Mouse (Mus musculus): ENCODE measurements around the gene Astn1. TPM values are rescaled to one million over a fixed set of nuclear protein-coding genes. Genes with fewer than 3 reads are reported as not detected.

The Astn1 gene
- total and polyA plus RNA-seq, 2 experiments = 0.02 to 0.55 TPM

- DNase-seq (ENCODE audit: extremely low read depth, low read depth, low spot score) = peak; percentile 77
- TF ChIP-seq CTCF (IDR thresholded peaks at IDR 0.05; ENCODE audit: low read depth, low read length) = no peak
- TF ChIP-seq POLR2A (IDR thresholded peaks at IDR 0.05; ENCODE audit: extremely low read depth, insufficient read depth, low read length) = no peak
- Histone ChIP-seq H3K36me3 (ENCODE audit: control insufficient read depth, insufficient read depth, low read length) (no peaks in the 10 kb centered on the region), H3K4me3 (ENCODE audit: insufficient read depth, low read depth, low read length) (peak overlapping the region; percentile 53; the same call in 1 of the 2 replicates), H3K4me1 (ENCODE audit: control insufficient read depth, insufficient read depth, low read length) (peaks cover 9% of the 10 kb centered on the region), H3K79me2 (ENCODE audit: control insufficient read depth, insufficient read depth, low read length) (no peaks in the 10 kb centered on the region), H3K27me3 (ENCODE audit: control insufficient read depth, insufficient read depth, low read length) (peaks cover 5% of the 10 kb centered on the region), H3K9ac (ENCODE audit: low read depth, low read length) (no peak overlapping the region), H3K27ac (replicated peaks; ENCODE audit: insufficient read depth, low read depth, low read length) (no peak overlapping the region)
- 8% methylated on average over 28 of the region's 28 CpGs for WGBS
Observed at GRCm38 (mm10) chr1:158355177-158356050, 6.7 kb upstream of the Astn1 start.

GRCm38 (mm10) chr1:158356051-158356461, 6.0 kb upstream of the Astn1 start, which contains the start of gene Brinp2:
TSS of gene Brinp2 (minus strand) at chr1:158356326.
- no peak within 1 kb of the TSS for H3K27ac ChIP-seq (replicated peaks; ENCODE audit: insufficient read depth, low read depth, low read length)
- H3K27me3 ChIP-seq (ENCODE audit: control insufficient read depth, insufficient read depth, low read length) = peaks cover 5% of the 10 kb centered on the region
- TF ChIP-seq POLR2A (IDR thresholded peaks at IDR 0.05; ENCODE audit: extremely low read depth, insufficient read depth, low read length) (no peak), CTCF (IDR thresholded peaks at IDR 0.05; ENCODE audit: low read depth, low read length) (no peak)
- H3K79me2 ChIP-seq (ENCODE audit: control insufficient read depth, insufficient read depth, low read length) = no peaks in the 10 kb centered on the region
- H3K9ac ChIP-seq (ENCODE audit: low read depth, low read length) = peak within 1 kb of the TSS; percentile 24; the same call in 1 of the 2 replicates
- H3K36me3 ChIP-seq (ENCODE audit: control insufficient read depth, insufficient read depth, low read length) = no peaks in the 10 kb centered on the region
- H3K4me3 ChIP-seq (ENCODE audit: insufficient read depth, low read depth, low read length) = peak within 1 kb of the TSS; percentile 53
- H3K4me1 ChIP-seq (ENCODE audit: control insufficient read depth, insufficient read depth, low read length) = peaks cover 9% of the 10 kb centered on the region
- peak; percentile 38 for DNase-seq (ENCODE audit: extremely low read depth, low read depth, low spot score)
- WGBS = under 1% methylated on average over 30 of the region's 30 CpGs

- TF ChIP-seq CTCF (IDR thresholded peaks at IDR 0.05; ENCODE audit: low read depth, low read length) = no peak
- TF ChIP-seq POLR2A (IDR thresholded peaks at IDR 0.05; ENCODE audit: extremely low read depth, insufficient read depth, low read length) = no peak
- Histone ChIP-seq H3K9ac (ENCODE audit: low read depth, low read length) (no peak overlapping the region), H3K4me3 (ENCODE audit: insufficient read depth, low read depth, low read length) (no peak overlapping the region)
Observed at GRCm38 (mm10) chr1:158362292-158363101, 424 bp downstream of the Astn1 start.

GRCm38 (mm10) chr1:158364461-158364860, 2.4 kb downstream of the Astn1 start:
- H3K27me3 ChIP-seq (ENCODE audit: control insufficient read depth, insufficient read depth, low read length) = no peaks in the 10 kb centered on the region
- TF ChIP-seq POLR2A (IDR thresholded peaks at IDR 0.05; ENCODE audit: extremely low read depth, insufficient read depth, low read length) (no peak), CTCF (IDR thresholded peaks at IDR 0.05; ENCODE audit: low read depth, low read length) (no peak)
- H3K4me3 ChIP-seq (ENCODE audit: insufficient read depth, low read depth, low read length) = no peak overlapping the region
- 44% methylated on average over 1 of the region's 1 CpGs for WGBS
- H3K36me3 ChIP-seq (ENCODE audit: control insufficient read depth, insufficient read depth, low read length) = no peaks in the 10 kb centered on the region
- no peak for DNase-seq (ENCODE audit: extremely low read depth, low read depth, low spot score)
- H3K27ac ChIP-seq (replicated peaks; ENCODE audit: insufficient read depth, low read depth, low read length) = no peak overlapping the region
- H3K4me1 ChIP-seq (ENCODE audit: control insufficient read depth, insufficient read depth, low read length) = no peaks in the 10 kb centered on the region
- no peak overlapping the region for H3K9ac ChIP-seq (ENCODE audit: low read depth, low read length)
- no peaks in the 10 kb centered on the region for H3K79me2 ChIP-seq (ENCODE audit: control insufficient read depth, insufficient read depth, low read length)

More at GRCm38 (mm10) chr1:158362292-158363101, 424 bp downstream of the Astn1 start:
- no peaks in the 10 kb centered on the region for H3K36me3 ChIP-seq (ENCODE audit: control insufficient read depth, insufficient read depth, low read length)
- H3K27me3 ChIP-seq (ENCODE audit: control insufficient read depth, insufficient read depth, low read length) = no peaks in the 10 kb centered on the region
- H3K4me1 ChIP-seq (ENCODE audit: control insufficient read depth, insufficient read depth, low read length) = no peaks in the 10 kb centered on the region
- no peaks in the 10 kb centered on the region for H3K79me2 ChIP-seq (ENCODE audit: control insufficient read depth, insufficient read depth, low read length)
- 4% methylated on average over 35 of the region's 37 CpGs for WGBS
- no peak overlapping the region for H3K27ac ChIP-seq (replicated peaks; ENCODE audit: insufficient read depth, low read depth, low read length)
- no peak for DNase-seq (ENCODE audit: extremely low read depth, low read depth, low spot score)

- H3K4me1 ChIP-seq (ENCODE audit: control insufficient read depth, insufficient read depth, low read length) = no peaks in the 10 kb centered on the region
- no peaks in the 10 kb centered on the region for H3K36me3 ChIP-seq (ENCODE audit: control insufficient read depth, insufficient read depth, low read length)
- no peak overlapping the region for H3K4me3 ChIP-seq (ENCODE audit: insufficient read depth, low read depth, low read length)
- H3K27me3 ChIP-seq (ENCODE audit: control insufficient read depth, insufficient read depth, low read length) = no peaks in the 10 kb centered on the region
- no peak overlapping the region for H3K9ac ChIP-seq (ENCODE audit: low read depth, low read length)
- WGBS = 84% methylated on average over 6 of the region's 6 CpGs
- no peak for DNase-seq (ENCODE audit: extremely low read depth, low read depth, low spot score)
- no peak overlapping the region for H3K27ac ChIP-seq (replicated peaks; ENCODE audit: insufficient read depth, low read depth, low read length)
- H3K79me2 ChIP-seq (ENCODE audit: control insufficient read depth, insufficient read depth, low read length) = no peaks in the 10 kb centered on the region
- no peak for TF ChIP-seq POLR2A (IDR thresholded peaks at IDR 0.05; ENCODE audit: extremely low read depth, insufficient read depth, low read length)
- TF ChIP-seq CTCF (IDR thresholded peaks at IDR 0.05; ENCODE audit: low read depth, low read length) = no peak
Observed at GRCm38 (mm10) chr1:158382277-158382676, 20.2 kb downstream of the Astn1 start.
